Mouse (Mus musculus): Measurements from ENCODE around the gene Dirc2.

The Dirc2 gene

GRCm38 (mm10) chr16:35738096-35738767 lies 30.9 kb downstream of the Dirc2 start:
- no peak for DNase-seq

- DNase-seq: peak; percentile 59
Observed at GRCm38 (mm10) chr16:35734038-35734437, 35.1 kb downstream of the Dirc2 start.

GRCm38 (mm10) chr16:35732096-35732495 lies 37.1 kb downstream of the Dirc2 start:
- no peak for DNase-seq

DNA sequence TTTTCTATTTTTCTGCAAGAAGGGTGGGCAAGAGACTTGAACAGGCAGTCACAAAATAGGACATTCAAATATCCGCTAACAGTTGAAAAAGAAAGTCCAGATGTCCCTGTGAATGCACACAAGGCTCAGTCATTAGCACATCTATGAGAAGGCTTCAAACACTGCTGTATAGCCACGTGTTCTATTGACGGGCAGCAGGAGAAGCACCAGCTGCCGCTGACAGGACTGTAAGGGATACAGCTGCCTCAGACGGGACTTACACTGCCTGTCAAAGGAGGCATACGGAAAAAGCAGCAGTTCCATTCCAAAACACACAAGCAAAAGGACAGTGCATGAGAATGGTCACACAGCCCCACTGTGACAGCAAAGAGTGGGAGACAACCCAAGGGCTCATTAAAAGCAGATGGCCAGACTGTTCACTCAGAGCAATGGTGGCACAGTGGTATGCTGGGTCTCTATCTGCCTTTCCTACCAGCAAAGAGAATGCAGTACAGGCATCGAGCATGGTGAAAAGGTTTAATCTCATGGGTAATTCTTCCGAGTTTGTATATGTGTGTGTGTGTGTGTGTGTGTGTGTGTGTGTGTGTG lies 39.9 kb downstream of the Dirc2 start:
- no peak for DNase-seq

DNA sequence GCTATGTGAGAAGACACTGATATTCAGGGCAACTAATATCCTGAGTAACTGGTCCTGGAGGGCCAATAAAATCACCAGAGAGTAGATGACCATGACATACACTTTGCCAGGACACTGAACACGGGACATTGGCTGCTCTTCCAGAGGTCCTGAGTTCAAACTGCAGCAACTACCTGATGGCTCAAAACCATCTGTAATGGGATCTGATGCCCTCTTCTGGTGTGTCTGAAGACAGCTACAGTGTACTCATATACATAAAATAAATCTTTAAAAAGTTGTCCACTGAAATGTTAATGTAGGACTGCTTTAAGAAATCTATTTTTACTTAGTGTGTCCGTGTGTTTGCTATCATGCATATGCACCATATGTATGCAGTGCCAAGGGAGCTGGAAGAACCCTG lies 42.6 kb downstream of the Dirc2 start:
- DNase-seq: no peak

DNA sequence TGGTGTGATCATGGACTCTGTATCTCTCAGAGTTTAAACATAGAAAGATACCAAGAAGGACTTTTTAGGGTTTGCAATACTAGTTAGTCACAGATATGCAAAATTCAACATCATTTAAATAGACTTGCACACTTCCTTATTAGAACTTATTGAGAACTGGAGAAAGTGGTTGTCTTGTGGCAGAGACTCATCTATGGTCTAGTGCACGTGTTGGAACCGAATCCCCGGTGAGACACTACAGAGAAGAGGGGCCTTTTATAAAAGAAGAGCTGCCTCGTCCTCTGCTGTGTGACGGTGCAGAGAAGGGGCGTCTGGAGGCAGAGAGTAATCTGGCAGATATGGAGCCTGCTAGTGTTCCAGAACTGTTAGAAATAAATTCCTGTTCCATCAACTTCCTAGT lies 44.6 kb downstream of the Dirc2 start:
- no peak for DNase-seq

- no peak for DNase-seq
Observed at GRCm38 (mm10) chr16:35717761-35718160, 51.4 kb downstream of the Dirc2 start.

DNA sequence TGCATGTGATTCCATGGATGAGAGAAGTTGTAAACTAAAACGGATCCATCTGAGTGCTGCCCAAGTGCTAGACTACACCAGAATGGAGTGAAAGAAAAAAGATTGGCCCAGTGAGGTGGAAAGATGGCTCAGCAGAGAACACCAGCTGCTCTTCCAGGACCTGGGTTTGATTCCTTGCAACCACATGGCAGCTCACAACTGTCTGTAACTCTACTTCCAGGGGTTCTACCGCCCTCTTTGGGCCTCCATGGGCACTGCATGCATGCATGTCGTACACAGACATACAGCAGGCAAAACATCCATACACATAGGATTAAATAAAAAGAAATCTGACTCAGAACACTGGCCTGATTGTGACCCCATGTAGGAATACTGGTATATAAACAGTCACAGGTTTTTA lies 52.9 kb downstream of the Dirc2 start:
- DNase-seq: no peak

- no peak for DNase-seq
Observed at GRCm38 (mm10) chr16:35715771-35716170, 53.4 kb downstream of the Dirc2 start.

DNA sequence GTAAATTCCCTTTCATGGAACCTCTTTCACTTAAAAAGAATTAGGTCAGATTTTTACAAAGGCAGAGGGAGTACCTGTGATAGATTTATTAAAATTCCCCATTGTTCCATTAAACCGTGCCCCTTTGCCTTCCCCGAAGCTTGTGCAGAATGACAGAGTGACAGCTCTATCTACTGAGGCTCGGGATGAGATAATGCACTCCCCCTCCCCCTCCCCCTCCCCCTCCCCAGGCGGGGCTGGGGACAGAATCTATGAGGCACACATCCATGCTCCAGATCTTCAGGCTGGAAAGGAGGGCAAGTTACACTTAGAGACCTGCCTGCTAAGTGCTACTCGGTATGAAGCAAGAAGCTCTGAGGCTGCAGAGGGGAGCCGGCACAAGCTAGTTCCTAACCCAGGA lies 53.8 kb downstream of the Dirc2 start:
- no peak for DNase-seq

GRCm38 (mm10) chr16:35714689-35715088 lies 54.5 kb downstream of the Dirc2 start:
- DNase-seq: no peak

DNA sequence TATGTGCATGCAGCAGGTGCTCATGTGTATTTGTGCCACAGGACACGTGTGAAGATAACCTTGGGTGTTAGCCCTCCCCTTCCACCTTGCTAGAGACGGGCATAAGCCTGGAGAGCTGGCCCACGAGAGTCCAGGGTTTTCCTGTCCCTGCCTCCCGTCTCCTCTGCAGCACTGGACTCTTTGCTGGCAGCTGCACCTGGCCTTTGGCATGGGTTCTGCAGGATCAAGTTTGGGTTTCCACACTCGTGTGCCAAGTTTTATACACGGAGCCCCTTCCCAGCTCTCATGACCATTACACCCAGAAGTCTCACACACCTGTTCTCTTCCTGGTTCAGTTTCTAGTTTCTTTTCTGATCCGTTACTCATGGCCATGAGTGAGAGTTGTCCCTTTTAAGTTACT lies 55.5 kb downstream of the Dirc2 start:
- DNase-seq: no peak

DNA sequence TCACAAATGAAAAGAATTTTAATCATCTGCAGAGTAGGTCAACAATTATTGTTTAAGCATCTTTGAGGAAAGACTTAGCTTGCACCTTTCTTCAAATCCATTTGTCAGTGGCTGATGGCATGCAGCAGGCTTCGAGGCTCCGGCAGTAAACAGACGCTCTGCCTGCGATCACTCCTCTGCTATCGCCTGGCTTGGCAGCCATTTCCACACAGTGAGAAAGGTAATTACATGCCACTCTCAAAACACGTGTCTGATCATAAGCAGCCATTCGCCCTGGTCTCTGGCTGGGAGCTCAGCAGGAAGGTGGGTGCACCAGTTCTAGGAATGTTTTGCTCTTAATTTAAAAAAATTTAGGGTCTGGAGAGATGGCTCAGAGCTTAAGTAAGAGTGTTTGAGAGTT lies 58.2 kb downstream of the Dirc2 start:
- DNase-seq: no peak

DNA sequence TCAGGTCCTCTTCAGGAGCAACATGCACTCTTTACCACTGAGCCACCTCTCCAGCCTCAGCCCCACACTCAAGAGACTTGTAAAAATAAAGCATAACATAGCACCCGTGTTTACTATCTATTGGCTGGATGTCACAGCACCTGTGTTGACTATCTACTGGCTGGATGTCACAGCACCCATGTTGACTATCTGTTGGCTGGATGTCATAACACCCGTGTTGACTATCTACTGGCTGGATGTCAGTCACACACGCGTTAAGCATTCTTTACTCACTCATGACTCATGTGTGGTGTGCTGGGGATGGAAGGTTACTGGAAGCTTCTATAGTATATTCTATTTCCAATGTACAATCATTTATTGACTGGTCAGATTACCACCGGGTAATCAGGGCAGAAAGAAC lies 62.2 kb downstream of the Dirc2 start:
- DNase-seq: no peak

DNA sequence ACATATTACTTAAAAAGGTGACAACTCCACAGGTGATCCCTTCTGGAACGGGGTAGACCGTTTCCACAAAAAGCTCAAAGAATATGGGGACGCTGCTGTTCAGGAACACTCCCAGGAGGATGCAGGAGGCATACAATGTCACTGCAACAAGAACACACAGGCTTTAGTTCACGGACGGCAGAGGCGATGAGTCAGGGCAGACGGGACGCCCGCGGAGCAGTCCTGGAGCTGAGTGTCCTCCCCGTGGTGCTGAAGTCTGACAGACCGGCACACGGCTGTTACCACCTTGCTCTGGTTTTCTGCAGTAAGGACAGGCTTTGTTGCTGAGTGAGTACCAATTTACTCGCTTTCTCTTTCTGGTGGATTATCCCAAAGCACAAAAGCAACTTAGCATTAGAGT lies 64.4 kb downstream of the Dirc2 start:
- no peak for DNase-seq

GRCm38 (mm10) chr16:35703763-35704679 lies 65.1 kb downstream of the Dirc2 start:
- no peak for DNase-seq

DNA sequence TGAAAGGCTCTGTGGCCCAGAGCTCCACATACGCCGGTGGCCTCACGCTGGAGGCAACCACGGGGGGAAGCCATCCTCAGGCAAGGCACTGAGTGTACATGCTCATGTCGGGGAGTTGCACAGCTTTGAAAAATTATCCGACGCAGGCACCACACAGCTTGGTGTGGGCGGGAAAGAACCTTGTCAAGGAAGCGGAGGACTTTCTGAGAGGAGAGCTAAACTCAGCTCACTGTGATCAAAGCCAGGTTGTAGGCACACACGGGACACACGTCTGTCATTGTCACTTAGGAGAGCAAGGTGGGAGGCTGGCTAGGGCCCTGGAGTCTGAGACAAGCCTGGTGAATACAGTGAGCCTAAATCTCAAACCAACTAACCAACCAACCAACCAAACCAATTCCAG lies 67.3 kb downstream of the Dirc2 start:
- no peak for DNase-seq

- no peak for DNase-seq
Observed at GRCm38 (mm10) chr16:35696103-35696502, 73.1 kb downstream of the Dirc2 start.

DNA sequence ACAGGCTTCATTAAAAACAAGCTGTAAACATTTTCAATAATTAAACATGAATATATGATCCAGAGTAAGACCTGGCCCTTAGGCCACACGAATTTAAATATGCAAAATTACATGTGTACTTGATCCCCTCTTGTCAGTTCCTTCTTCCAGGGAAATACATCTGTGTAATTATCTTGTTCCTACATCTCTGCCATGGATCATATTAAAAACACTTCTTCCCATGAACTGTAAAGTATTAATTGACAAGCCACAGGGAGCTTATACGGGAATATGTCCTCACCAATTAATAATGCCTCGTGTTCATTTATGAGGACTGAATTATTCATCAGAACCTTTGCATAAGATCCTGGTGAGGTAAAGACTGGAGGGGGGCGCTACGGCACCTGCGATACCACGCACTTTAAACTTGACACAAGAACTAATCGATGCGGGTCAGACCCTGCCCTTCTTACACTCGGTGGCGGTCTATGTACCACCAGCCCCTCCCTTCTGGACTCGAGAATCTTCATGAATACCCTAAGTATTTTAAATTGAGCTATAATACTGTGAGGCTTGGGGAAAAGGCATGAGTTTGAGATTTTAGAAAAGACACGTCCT lies 74.8 kb downstream of the Dirc2 start:
- no peak for DNase-seq

GRCm38 (mm10) chr16:35691606-35692005 lies 77.5 kb downstream of the Dirc2 start:
- DNase-seq: no peak

DNA sequence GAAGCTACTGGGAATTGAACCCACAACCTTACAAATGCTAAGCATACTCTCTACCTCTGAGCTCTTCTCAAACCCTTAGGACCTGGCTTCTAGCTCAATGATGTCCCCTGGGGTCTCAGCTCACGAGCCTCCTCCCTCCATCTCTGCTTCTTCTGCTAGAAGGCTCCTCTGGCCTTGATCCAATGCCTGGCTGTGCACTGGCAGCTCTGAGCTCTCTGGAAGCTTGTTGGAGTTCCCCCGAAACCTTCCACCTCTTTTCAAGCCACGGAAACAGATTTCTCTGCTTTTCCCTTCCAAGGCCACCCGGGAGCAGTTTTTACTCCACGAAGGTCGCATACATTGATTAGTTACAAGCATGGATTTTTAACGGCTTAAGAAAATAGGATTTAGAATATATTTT lies 82.7 kb downstream of the Dirc2 start:
- peak; percentile 52 for DNase-seq

DNA sequence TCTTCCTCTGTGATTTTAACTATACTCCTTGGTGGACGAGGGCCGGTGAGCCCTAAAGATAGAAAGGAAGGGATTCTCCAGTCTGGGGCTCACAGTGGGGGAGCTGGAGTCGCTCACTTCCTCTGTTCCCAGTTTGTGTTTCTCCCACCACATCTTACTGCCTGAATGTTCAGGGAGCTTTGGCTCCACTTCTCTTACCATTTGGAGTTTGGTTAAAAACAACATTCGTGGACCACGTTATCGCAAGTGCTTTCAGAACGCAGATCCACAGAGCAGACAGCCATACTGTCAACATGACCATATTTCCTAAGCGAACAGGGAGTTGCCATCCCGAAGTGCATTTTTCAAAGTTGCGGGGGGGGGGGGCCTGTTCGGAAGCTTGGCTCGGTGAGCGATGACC lies 84.1 kb downstream of the Dirc2 start:
- DNase-seq: no peak

DNA sequence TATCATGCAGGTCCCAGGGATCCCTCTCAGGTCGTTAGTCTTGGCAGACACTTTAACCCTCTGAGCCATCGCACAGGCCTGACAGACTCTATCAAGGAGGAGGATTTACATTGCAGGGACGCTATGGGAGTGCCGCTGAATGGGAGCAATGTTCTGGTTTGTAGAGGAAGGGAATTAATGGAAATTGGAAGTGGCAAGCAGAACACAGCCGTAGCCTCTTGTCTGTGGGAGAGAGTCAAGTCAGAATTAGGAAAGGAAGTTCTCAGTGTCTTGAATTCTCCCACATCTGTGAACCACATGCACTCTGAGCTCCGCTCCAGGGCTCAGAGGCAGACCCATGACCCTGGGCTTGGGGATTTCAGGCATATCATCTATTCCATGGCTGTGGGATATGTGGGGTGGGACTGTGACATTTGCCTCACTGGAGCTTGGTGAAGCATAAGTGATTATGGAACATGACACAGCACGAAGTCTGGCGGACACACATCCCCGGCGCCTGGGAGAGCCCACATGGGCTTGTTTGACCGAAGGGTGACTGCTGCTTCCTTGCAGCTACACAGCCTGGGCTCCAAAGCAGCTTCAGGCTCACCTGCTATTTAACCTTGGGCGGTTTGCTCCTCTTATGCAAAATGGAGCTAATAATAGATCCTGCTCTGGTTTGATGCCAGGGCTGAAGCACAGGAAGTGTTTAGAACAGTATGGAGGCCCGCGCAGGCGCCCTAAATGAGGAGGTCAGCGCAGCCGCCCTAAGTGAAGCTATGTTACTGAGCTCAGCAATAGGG lies 87.6 kb downstream of the Dirc2 start:
- no peak for DNase-seq
